Mouse (Mus musculus) bone marrow macrophage, adult 2 months (primary cell): ENCODE data around the gene Pde4d.

Source experiments
- CTCF ChIP-seq: IDR thresholded peaks from 2 replicates; pipeline ENCODE4 v1.5.1; 2012; ENCODE audit warnings: low read depth, mild to moderate bottlenecking, low read length, moderate library complexity
- POLR2A ChIP-seq: IDR thresholded peaks from 2 replicates; pipeline ENCODE4 v1.6.1; 2012; ENCODE audit warnings: mild to moderate bottlenecking, low read depth, low read length, borderline replicate concordance

DNA sequence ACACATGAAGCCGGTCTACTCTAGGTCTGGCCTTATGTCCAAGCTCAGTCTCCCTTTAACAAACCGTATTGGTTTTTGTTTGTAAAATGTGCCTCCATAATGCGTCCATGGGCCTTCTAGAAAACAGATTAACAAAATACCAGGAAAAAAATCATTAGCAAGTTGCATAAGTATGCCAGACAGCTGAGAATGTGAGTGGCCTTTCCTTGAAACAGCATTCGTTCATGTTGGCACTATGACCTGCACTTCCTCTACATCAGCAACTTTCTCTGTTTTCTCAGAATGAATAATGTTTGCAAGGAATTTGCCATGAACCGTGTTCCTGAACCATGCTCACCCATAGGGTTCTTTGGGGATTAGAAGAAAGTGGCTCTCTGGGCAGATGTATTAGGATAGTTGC is 998.4 kb downstream of the Pde4d start:
- TF ChIP-seq CTCF: no peak
- TF ChIP-seq POLR2A: no peak
